In genomic region chr4:151449981-151450380, GRCm38 (mm10) we compare ENCODE assay signal across 15 mouse cellular contexts.
DNase-seq lines count a peak whose midpoint lies in the region; ATAC-seq and TF ChIP-seq lines count a peak whose summit lies in the region.
"Had no signal": no experiment of that assay in that cellular context is flagged by ENCODE, and none has a peak within 500 bp of the region (broad histone marks: within the 10 kb centered on the region; RNA-seq: fewer than 3 reads in every experiment).

No protein-coding gene starts in this region.

- H3K27me3 ChIP-seq in limb, embryonic 12.5 days = peaks cover 14% of the 10 kb centered on the region
- peaks cover 12% of the 10 kb centered on the region; the same call in 1 of the 2 replicates for H3K27me3 ChIP-seq in limb, embryonic 10.5 days (ENCODE audit: low read depth, poor library complexity, severe bottlenecking)
- peaks cover 5% of the 10 kb centered on the region; the same call in 1 of the 2 replicates for H3K27me3 ChIP-seq in forebrain, postnatal 0 days (ENCODE audit: insufficient read depth, low read length)
- H3K27me3 ChIP-seq in midbrain, embryonic 11.5 days (ENCODE audit: control insufficient read depth, insufficient read depth, low read length) = no peaks in the 10 kb centered on the region
- H3K27me3 ChIP-seq: liver, embryonic 13.5 days had no signal

- no peak for DNase-seq in limb, embryonic 10.5 days (ENCODE audit: low spot score)
- peak; percentile 42 for DNase-seq in forebrain, postnatal 0 days
- DNase-seq in midbrain, embryonic 11.5 days (ENCODE audit: low spot score, missing footprints) = peak; percentile 91
- peak; percentile 48 for DNase-seq in retina, postnatal 1 day
- no peak for DNase-seq in heart, adult 8-10 months (ENCODE audit: low spot score)
- no peak for DNase-seq in right cerebral cortex, postnatal 25 days
- DNase-seq: kidney, postnatal 10 days; layer of hippocampus, postnatal 36 days; liver, embryonic 13.5 days; lung, postnatal 36 days had no signal

- no peak for TF ChIP-seq CTCF in forebrain, postnatal 0 days (IDR thresholded peaks at IDR 0.05; ENCODE audit: low read depth)

- H3K4me3 ChIP-seq in limb, embryonic 12.5 days (replicated peaks) = no peak overlapping the region
- no peak overlapping the region for H3K4me3 ChIP-seq in limb, embryonic 10.5 days
- no peak overlapping the region for H3K4me3 ChIP-seq in forebrain, postnatal 0 days (ENCODE audit: low read depth, low read length)
- H3K4me3 ChIP-seq in midbrain, embryonic 11.5 days (ENCODE audit: low read depth, low read length) = no peak overlapping the region
- H3K4me3 ChIP-seq: heart, embryonic 13.5 days; liver, embryonic 13.5 days had no signal

- peaks cover 23% of the 10 kb centered on the region for H3K4me1 ChIP-seq in limb, embryonic 12.5 days (replicated peaks)
- peaks cover 27% of the 10 kb centered on the region for H3K4me1 ChIP-seq in limb, embryonic 10.5 days
- H3K4me1 ChIP-seq in forebrain, postnatal 0 days (ENCODE audit: insufficient read depth) = peaks cover 12% of the 10 kb centered on the region; the same call in 1 of the 2 replicates
- H3K4me1 ChIP-seq in midbrain, embryonic 11.5 days (ENCODE audit: control insufficient read depth, insufficient read depth, low read length) = peaks cover 9% of the 10 kb centered on the region
- H3K4me1 ChIP-seq: liver, embryonic 13.5 days had no signal

- H3K9me3 ChIP-seq in limb, embryonic 12.5 days = no peaks in the 10 kb centered on the region
- no peaks in the 10 kb centered on the region for H3K9me3 ChIP-seq in limb, embryonic 10.5 days (replicated peaks)
- no peaks in the 10 kb centered on the region for H3K9me3 ChIP-seq in forebrain, postnatal 0 days (ENCODE audit: low read length)
- no peaks in the 10 kb centered on the region for H3K9me3 ChIP-seq in midbrain, embryonic 11.5 days (ENCODE audit: control insufficient read depth, low read length)
- H3K9me3 ChIP-seq: heart, embryonic 13.5 days; liver, embryonic 13.5 days had no signal

- no peaks in the 10 kb centered on the region for H3K36me3 ChIP-seq in limb, embryonic 12.5 days
- no peaks in the 10 kb centered on the region for H3K36me3 ChIP-seq in limb, embryonic 10.5 days
- H3K36me3 ChIP-seq in forebrain, postnatal 0 days (ENCODE audit: insufficient read depth) = no peaks in the 10 kb centered on the region
- H3K36me3 ChIP-seq in midbrain, embryonic 11.5 days (ENCODE audit: control insufficient read depth, insufficient read depth, low read length) = no peaks in the 10 kb centered on the region
- H3K36me3 ChIP-seq: heart, embryonic 13.5 days; liver, embryonic 13.5 days had no signal

- 34% methylated on average over 8 of the region's 8 CpGs for WGBS in limb, embryonic 12.5 days
- 41% methylated on average over 8 of the region's 8 CpGs for WGBS in limb, embryonic 10.5 days
- WGBS in forebrain, postnatal 0 days = 15% methylated on average over 8 of the region's 8 CpGs
- WGBS in midbrain, embryonic 11.5 days = 14% methylated on average over 8 of the region's 8 CpGs

- 0 out of 2 replicates have a peak overlapping the region, but pooled peaks have one; percentile 31 for H3K9ac ChIP-seq in limb, embryonic 12.5 days (replicated peaks)
- 0 out of 2 replicates have a peak overlapping the region, but pooled peaks have one; percentile 22 for H3K9ac ChIP-seq in forebrain, postnatal 0 days
- H3K9ac ChIP-seq in midbrain, embryonic 11.5 days (ENCODE audit: low read length) = 0 out of 2 replicates have a peak overlapping the region, but pooled peaks have one; percentile 25
- H3K9ac ChIP-seq: heart, embryonic 13.5 days; liver, embryonic 13.5 days had no signal

- ATAC-seq in limb, embryonic 12.5 days (ENCODE audit: insufficient number of reproducible peaks, insufficient read depth, low FRiP score, low TSS enrichment, low read depth) = no peak
- peak; percentile 27; the same call in 1 of the 2 replicates for ATAC-seq in forebrain, postnatal 0 days
- peak; percentile 35; the same call in 1 of the 2 replicates for ATAC-seq in midbrain, embryonic 11.5 days (ENCODE audit: low FRiP score)
- no peak for ATAC-seq in erythroblast, adult 5-6 weeks (replicated peaks; ENCODE audit: low FRiP score, poor library complexity, severe bottlenecking)
- ATAC-seq: CD4-positive, CD25-positive, alpha-beta regulatory T cell, adult 4 months; inflammation-experienced regulatory T-cells, adult 6 months had no signal

- H3K4me2 ChIP-seq in limb, embryonic 12.5 days = no peak overlapping the region
- H3K4me2 ChIP-seq in forebrain, postnatal 0 days (ENCODE audit: low read depth) = no peak overlapping the region
- no peak overlapping the region for H3K4me2 ChIP-seq in midbrain, embryonic 11.5 days
- H3K4me2 ChIP-seq: heart, embryonic 13.5 days; liver, embryonic 13.5 days had no signal

- no peak overlapping the region for H3K27ac ChIP-seq in limb, embryonic 12.5 days
- H3K27ac ChIP-seq in limb, embryonic 10.5 days = no peak overlapping the region
- H3K27ac ChIP-seq in forebrain, postnatal 0 days (ENCODE audit: low read depth, low read length) = no peak overlapping the region
- H3K27ac ChIP-seq in midbrain, embryonic 11.5 days (ENCODE audit: low read depth, low read length) = no peak overlapping the region
- H3K27ac ChIP-seq: heart, embryonic 13.5 days; liver, embryonic 13.5 days had no signal

Comparison
In these comparisons a context has a peak if more than half of its experiments do, and no peak if none do; other contexts are left out.
1. ATAC-seq: peak in forebrain, postnatal 0 days (single experiment) and midbrain, embryonic 11.5 days (single experiment); none in limb, embryonic 12.5 days (single experiment) and erythroblast, adult 5-6 weeks (single experiment).
2. DNase-seq: peak in forebrain, postnatal 0 days (single experiment), midbrain, embryonic 11.5 days (single experiment) and retina, postnatal 1 day (single experiment); none in limb, embryonic 10.5 days (single experiment), heart, adult 8-10 months (single experiment) and right cerebral cortex, postnatal 25 days (single experiment).
3. Peak in every context shown above with its lines, with median percentiles within 50 percentile points of each other: H3K9ac ChIP-seq.